Mouse (Mus musculus) intestine, embryonic 14.5 days (tissue): ENCODE results near the gene Kif18b. TPM values are rescaled to one million over a fixed set of nuclear protein-coding genes. Genes with fewer than 3 reads are reported as not detected.

Experiments used
- ATAC-seq: fragments of 200-750 bp; cut with Nextera tagmentation; replicated peaks from 2 replicates; pipeline ENCODE4 v1.8.0; 2017; ENCODE audit warnings: low read depth, moderate number of reproducible peaks, moderate TSS enrichment, moderate library complexity; ENCODE audit not compliant: low FRiP score, low TSS enrichment
- DNase-seq: peaks from one replicate; pipeline ENCODE4 v3.0.0-alpha.2; 2018; ENCODE audit warnings: low spot score
- H3K27ac ChIP-seq: fragments of 300-500 bp; sonication (generic); 2 replicates; pipeline ENCODE4 v1.5.1; 2014; ENCODE audit warnings: low read depth, mild to moderate bottlenecking, control low read depth
- H3K27me3 ChIP-seq: fragments of 300-500 bp; sonication (generic); replicated peaks from 2 replicates; pipeline ENCODE4 v1.6.1; 2014; ENCODE audit warnings: low read length, control low read depth; ENCODE audit not compliant: control insufficient read depth, insufficient read depth
- H3K36me3 ChIP-seq: fragments of 300-500 bp; sonication (generic); 2 replicates; pipeline ENCODE4 v1.6.1; 2014; ENCODE audit warnings: low read length, control low read depth; ENCODE audit not compliant: control insufficient read depth, insufficient read depth
- H3K4me1 ChIP-seq: fragments of 300-500 bp; sonication (generic); replicated peaks from 2 replicates; pipeline ENCODE4 v1.6.1; 2014; ENCODE audit warnings: low read length, control low read depth, mixed read lengths; ENCODE audit not compliant: control insufficient read depth, insufficient read depth
- H3K4me2 ChIP-seq: fragments of 300-500 bp; sonication (generic); 2 replicates; pipeline ENCODE4 v1.6.1; 2014; ENCODE audit warnings: low read length
- H3K4me3 ChIP-seq: fragments of 300-500 bp; sonication (generic); 2 replicates; pipeline ENCODE4 v1.5.1; 2014; ENCODE audit warnings: low read depth, low read length, control low read depth, mixed read lengths
- H3K9ac ChIP-seq: fragments of 300-500 bp; sonication (generic); 2 replicates; pipeline ENCODE4 v1.6.1; 2014; ENCODE audit warnings: mild to moderate bottlenecking, low read length
- H3K9me3 ChIP-seq: fragments of 300-500 bp; sonication (generic); 2 replicates; pipeline ENCODE4 v1.6.1; 2016; ENCODE audit warnings: low read length, control low read depth; ENCODE audit not compliant: control insufficient read depth
- WGBS: fragments of 180-500 bp; shearing (Covaris S2); extraction: QIAGEN DNeasy Blood & Tissue Kit; methylation state at CpG from one replicate; pipeline ENCODE4 v1.1.7; 2014; 5-methylcytosine and 5-hydroxymethylcytosine counted together
- polyA plus RNA-seq: library from polyadenylated mRNA; unstranded; fragments of >200 nt; fragmentation: Nextera tagmentation; extraction: Ambion mirVana; gene quantifications from 2 replicates; pipeline ENCODE4 v1.2.1, GENCODE M21; 2014

Gene Kif18b
- polyA plus RNA-seq, 1 experiment from 2014 or later, result 7.8 TPM

- Histone ChIP-seq H3K4me1 (peaks cover 6% of the 10 kb centered on the region; the same call in 1 of the 2 replicates), H3K27ac (no peak overlapping the region), H3K4me2 (no peak overlapping the region), H3K9ac (no peak overlapping the region), H3K27me3 (no peaks in the 10 kb centered on the region), H3K36me3 (peaks cover 37% of the 10 kb centered on the region), H3K4me3 (no peak overlapping the region), H3K9me3 (no peaks in the 10 kb centered on the region)
- WGBS, result 85% methylated on average over 4 of the region's 4 CpGs
- no peak for ATAC-seq
- DNase-seq, result no peak
Measured at GRCm38 (mm10) chr11:102918077-102918476, 6.8 kb downstream of the Kif18b start.

- H3K9ac ChIP-seq, result no peak overlapping the region
- H3K4me3 ChIP-seq, result no peak overlapping the region
- no peak overlapping the region for H3K4me2 ChIP-seq
- no peak for ATAC-seq
- H3K4me1 ChIP-seq, result no peaks in the 10 kb centered on the region
- H3K36me3 ChIP-seq, result peaks cover 59% of the 10 kb centered on the region
- no peak overlapping the region for H3K27ac ChIP-seq
- no peaks in the 10 kb centered on the region for H3K9me3 ChIP-seq
- DNase-seq, result no peak
- H3K27me3 ChIP-seq, result no peaks in the 10 kb centered on the region
- WGBS, result 89% methylated on average over 9 of the region's 9 CpGs
Measured at GRCm38 (mm10) chr11:102915380-102915779, 9.5 kb downstream of the Kif18b start.

- DNase-seq (no peak), ATAC-seq (no peak)
- WGBS, result 60% methylated on average over 7 of the region's 7 CpGs
- H3K9me3 ChIP-seq, result no peaks in the 10 kb centered on the region
- H3K27ac ChIP-seq, result no peak overlapping the region
- H3K27me3 ChIP-seq, result no peaks in the 10 kb centered on the region
- H3K9ac ChIP-seq, result no peak overlapping the region
- no peak overlapping the region for H3K4me2 ChIP-seq
- H3K4me1 ChIP-seq, result no peaks in the 10 kb centered on the region
- no peak overlapping the region for H3K4me3 ChIP-seq
- peaks cover 97% of the 10 kb centered on the region for H3K36me3 ChIP-seq
Measured at GRCm38 (mm10) chr11:102911376-102911775, 13.5 kb downstream of the Kif18b start.

GRCm38 (mm10) chr11:102903654-102904053, 21.3 kb downstream of the Kif18b start:
- 78% methylated on average over 7 of the region's 7 CpGs for WGBS
- no peaks in the 10 kb centered on the region for H3K9me3 ChIP-seq
- no peak overlapping the region for H3K4me3 ChIP-seq
- ATAC-seq (no peak), DNase-seq (no peak)
- H3K4me2 ChIP-seq, result no peak overlapping the region
- no peaks in the 10 kb centered on the region for H3K27me3 ChIP-seq
- no peak overlapping the region for H3K27ac ChIP-seq
- H3K4me1 ChIP-seq, result no peaks in the 10 kb centered on the region
- H3K9ac ChIP-seq, result no peak overlapping the region
- H3K36me3 ChIP-seq, result peaks cover 37% of the 10 kb centered on the region

DNA sequence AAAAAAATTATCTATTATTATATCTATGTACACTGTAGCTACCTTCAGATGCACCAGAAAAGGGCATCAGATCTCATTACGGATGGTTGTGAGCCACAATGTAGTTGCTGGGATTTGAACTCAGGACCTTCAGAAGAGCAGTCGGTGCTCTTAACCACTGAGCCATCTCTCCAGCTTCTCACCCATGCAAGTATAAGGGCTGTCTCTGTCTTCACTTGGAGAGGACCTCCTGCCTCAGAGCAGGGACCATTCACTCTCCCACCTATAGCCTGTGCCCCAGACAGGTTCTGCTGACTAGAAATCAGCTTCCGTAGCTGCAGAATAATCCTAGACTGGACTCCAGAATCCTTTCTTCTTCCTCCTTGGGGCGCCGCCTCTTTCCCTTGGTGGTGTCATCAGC, 22.8 kb downstream of the Kif18b start:
- no peak for ATAC-seq
- no peak overlapping the region for H3K9ac ChIP-seq
- 80% methylated on average over 5 of the region's 5 CpGs for WGBS

DNA sequence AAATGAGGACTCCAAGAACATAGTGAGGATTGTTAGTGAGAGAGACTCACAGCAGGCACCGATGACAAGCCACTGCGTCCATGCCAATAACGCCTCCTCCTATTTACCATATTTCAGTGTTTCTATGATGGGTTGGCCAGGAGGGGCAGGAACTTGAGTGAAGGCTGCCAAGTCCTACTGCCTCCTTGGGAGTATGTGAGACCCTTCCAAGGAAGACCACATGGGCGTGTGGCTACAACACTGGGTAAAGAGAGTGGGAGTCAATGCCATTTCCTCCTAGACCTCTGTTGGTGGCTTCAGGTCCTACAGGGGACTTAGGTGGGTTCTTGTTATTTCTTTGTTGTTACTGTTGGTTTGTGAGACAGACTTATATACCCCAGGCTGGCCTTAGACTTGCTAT, 23.7 kb downstream of the Kif18b start:
- DNase-seq, result no peak
- peaks cover 14% of the 10 kb centered on the region for H3K36me3 ChIP-seq
- no peak overlapping the region for H3K4me2 ChIP-seq
- no peak overlapping the region for H3K9ac ChIP-seq
- no peaks in the 10 kb centered on the region for H3K9me3 ChIP-seq
- no peak overlapping the region for H3K27ac ChIP-seq
- no peaks in the 10 kb centered on the region; the same call in 1 of the 2 replicates for H3K27me3 ChIP-seq
- 0 out of 2 replicates have a peak, but pooled peaks cover 4% of the 10 kb centered on the region for H3K4me1 ChIP-seq
- no peak for ATAC-seq
- 73% methylated on average over 4 of the region's 4 CpGs for WGBS
- H3K4me3 ChIP-seq, result no peak overlapping the region

More for the DNA sequence above, 22.8 kb downstream of the Kif18b start:
- peaks cover 21% of the 10 kb centered on the region for H3K36me3 ChIP-seq
- no peaks in the 10 kb centered on the region for H3K27me3 ChIP-seq
- 0 out of 2 replicates have a peak, but pooled peaks cover 4% of the 10 kb centered on the region for H3K4me1 ChIP-seq
- H3K27ac ChIP-seq, result no peak overlapping the region
- H3K4me2 ChIP-seq, result no peak overlapping the region
- H3K9me3 ChIP-seq, result no peaks in the 10 kb centered on the region
- no peak overlapping the region for H3K4me3 ChIP-seq
- no peak for DNase-seq

DNA sequence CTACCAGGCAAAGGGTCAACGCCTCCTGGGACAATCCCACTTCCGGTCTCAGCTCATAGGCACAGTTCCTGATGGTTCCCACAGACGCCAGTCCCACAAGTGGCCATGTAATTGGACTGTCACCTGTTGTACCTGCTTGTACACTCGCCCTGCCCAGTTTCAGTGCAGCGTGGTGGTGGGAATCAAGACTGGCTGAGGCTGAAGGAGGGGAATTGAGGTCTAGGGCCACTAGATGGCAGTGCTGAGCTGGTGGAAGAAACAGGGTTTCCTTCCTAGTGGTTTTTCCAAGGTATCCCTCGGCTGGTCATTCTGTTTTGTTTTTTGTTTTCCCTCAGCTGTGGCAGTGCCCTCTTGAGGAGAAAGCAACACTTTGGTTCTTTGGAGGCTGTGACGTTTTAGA, 24.2 kb downstream of the Kif18b start, which contains the start of gene Gfap:
Gene Gfap, minus strand, starts transcription at position 150 of the 400 bp plus-strand sequence.
- no peak within 1 kb of the TSS for H3K4me3 ChIP-seq
- no peak within 1 kb of the TSS for H3K4me2 ChIP-seq
- 0 out of 2 replicates have a peak, but pooled peaks cover 4% of the 10 kb centered on the region for H3K4me1 ChIP-seq
- H3K27me3 ChIP-seq, result peaks cover under 1% of the 10 kb centered on the region; the same call in 1 of the 2 replicates
- H3K9ac ChIP-seq, result no peak within 1 kb of the TSS
- peak; percentile 95 for DNase-seq
- no peak within 1 kb of the TSS for H3K27ac ChIP-seq
- ATAC-seq, result peak; percentile 49; the same call in 1 of the 2 replicates
- no peaks in the 10 kb centered on the region for H3K9me3 ChIP-seq
- peaks cover 10% of the 10 kb centered on the region for H3K36me3 ChIP-seq
- 14% methylated on average over 7 of the region's 7 CpGs for WGBS

DNA sequence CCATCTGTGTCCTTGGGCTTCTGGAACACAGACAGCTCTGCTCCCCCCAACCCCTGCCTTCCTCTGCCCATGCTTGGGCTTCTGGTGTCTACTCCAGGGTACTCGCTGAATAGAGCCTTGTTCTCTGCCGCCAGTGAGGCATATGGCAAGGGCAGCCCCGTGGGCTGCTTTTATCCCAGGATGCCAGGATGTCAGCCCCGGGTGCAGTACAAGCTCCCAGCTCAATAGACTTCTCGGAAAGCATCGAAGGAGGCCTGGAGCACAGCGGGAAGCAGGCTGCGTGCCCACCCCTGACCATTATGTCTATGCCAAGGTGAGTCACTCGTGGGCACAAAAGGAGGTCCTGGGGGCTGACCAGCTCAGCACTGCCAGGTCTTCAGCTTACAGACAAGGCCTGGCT, 26.5 kb downstream of the Kif18b start:
- DNase-seq, result no peak
- H3K27me3 ChIP-seq, result peaks cover 12% of the 10 kb centered on the region
- 72% methylated on average over 9 of the region's 9 CpGs for WGBS

GRCm38 (mm10) chr11:102896641-102897040, 28.3 kb downstream of the Kif18b start:
- Histone ChIP-seq H3K4me1 (0 out of 2 replicates have a peak, but pooled peaks cover 7% of the 10 kb centered on the region), H3K27ac (no peak overlapping the region), H3K36me3 (no peaks in the 10 kb centered on the region), H3K4me2 (no peak overlapping the region), H3K4me3 (no peak overlapping the region), H3K9ac (no peak overlapping the region), H3K27me3 (peaks cover 12% of the 10 kb centered on the region), H3K9me3 (no peaks in the 10 kb centered on the region)
- WGBS, result 73% methylated on average over 20 of the region's 20 CpGs
- DNase-seq, result no peak
- no peak for ATAC-seq

More for the DNA sequence above, 26.5 kb downstream of the Kif18b start:
- Histone ChIP-seq H3K27ac (no peak overlapping the region), H3K9me3 (no peaks in the 10 kb centered on the region), H3K4me3 (no peak overlapping the region), H3K4me2 (no peak overlapping the region), H3K9ac (no peak overlapping the region), H3K4me1 (0 out of 2 replicates have a peak, but pooled peaks cover 4% of the 10 kb centered on the region), H3K36me3 (no peaks in the 10 kb centered on the region)
- ATAC-seq, result no peak
